Mouse (Mus musculus) hindbrain, embryonic 11.5 days (tissue): ENCODE measurements around the gene Npl. TPM values are rescaled to one million over a fixed set of nuclear protein-coding genes. Genes with fewer than 3 reads are reported as not detected.
"Not testable (repeated sequence)": the region's sequence is repeated elsewhere in the genome, so short reads cannot be mapped to it uniquely, and the experiment has no call there.

Experiments
- ATAC-seq: fragments of 200-750 bp; cut with Nextera tagmentation; 2 replicates; pipeline ENCODE4 v1.8.0; 2017; ENCODE audit warnings: mild to moderate bottlenecking, moderate TSS enrichment, moderate library complexity; ENCODE audit not compliant: low FRiP score
- DNase-seq: peaks from one replicate; pipeline ENCODE4 v3.0.0-alpha.2; 2015; ENCODE audit warnings: low spot score
- H3K27ac ChIP-seq: fragments of 300-500 bp; sonication (generic); 2 replicates; pipeline ENCODE4 v1.5.1; 2014; ENCODE audit warnings: mild to moderate bottlenecking, low read depth, low read length
- H3K27me3 ChIP-seq: fragments of 300-500 bp; sonication (generic); 2 replicates; pipeline ENCODE4 v1.6.1; 2014; ENCODE audit warnings: mild to moderate bottlenecking, low read length, moderate library complexity, mixed read lengths; ENCODE audit not compliant: control insufficient read depth, insufficient read depth
- H3K36me3 ChIP-seq: fragments of 300-500 bp; sonication (generic); 2 replicates; pipeline ENCODE4 v1.6.1; 2014; ENCODE audit warnings: mild to moderate bottlenecking, low read length, moderate library complexity, mixed read lengths; ENCODE audit not compliant: control insufficient read depth, insufficient read depth
- H3K4me1 ChIP-seq: fragments of 300-500 bp; sonication (generic); replicated peaks from 2 replicates; pipeline ENCODE4 v1.6.1; 2014; ENCODE audit warnings: low read length, mixed read lengths; ENCODE audit not compliant: control insufficient read depth, insufficient read depth
- H3K4me2 ChIP-seq: fragments of 300-500 bp; sonication (generic); replicated peaks from 2 replicates; pipeline ENCODE4 v1.6.1; 2014; ENCODE audit warnings: mild to moderate bottlenecking, low read depth, low read length
- H3K4me3 ChIP-seq: fragments of 300-500 bp; sonication (generic); 2 replicates; pipeline ENCODE4 v1.5.1; 2014; ENCODE audit warnings: low read depth, low read length
- H3K9ac ChIP-seq: fragments of 300-500 bp; sonication (generic); 2 replicates; pipeline ENCODE4 v1.6.1; 2014; ENCODE audit warnings: low read depth, low read length
- H3K9me3 ChIP-seq: fragments of 300-500 bp; sonication (generic); 2 replicates; pipeline ENCODE4 v1.6.1; 2016; ENCODE audit warnings: low read length; ENCODE audit not compliant: control insufficient read depth
- WGBS: fragments of 180-500 bp; shearing (Covaris S2); extraction: QIAGEN DNeasy Blood & Tissue Kit; methylation state at CpG from one replicate; pipeline ENCODE4 v1.1.7; 2014; 5-methylcytosine and 5-hydroxymethylcytosine counted together
- polyA plus RNA-seq: library from polyadenylated mRNA; unstranded; fragments of >200 nt; fragmentation: Nextera tagmentation; extraction: Ambion mirVana; gene quantifications from 2 replicates; pipeline ENCODE4 v1.2.1, GENCODE M21; 2014

Npl gene
- polyA plus RNA-seq, 1 experiment from 2014 or later, result 16.2 TPM

- WGBS, result 89% methylated on average over 3 of the region's 3 CpGs
- H3K9me3 ChIP-seq, H3K27me3 ChIP-seq, H3K4me3 ChIP-seq, H3K36me3 ChIP-seq, H3K4me2 ChIP-seq, H3K4me1 ChIP-seq, ATAC-seq, DNase-seq: not testable (repeated sequence)
- Histone ChIP-seq H3K27ac (peak overlapping the region; percentile 75), H3K9ac (peak overlapping the region; percentile 64; the same call in 1 of the 2 replicates)
These were observed 16.9 kb downstream of the Npl start for GRCm38 (mm10) chr1:153532896-153533295.

GRCm38 (mm10) chr1:153532234-153532841 is 17.5 kb downstream of the Npl start:
- ATAC-seq, result peak; percentile 80
- no peaks in the 10 kb centered on the region for H3K36me3 ChIP-seq
- H3K27ac ChIP-seq, result peak overlapping the region; percentile 75
- DNase-seq, result peak; percentile 69
- WGBS, result 12% methylated on average over 12 of the region's 12 CpGs
- no peaks in the 10 kb centered on the region for H3K9me3 ChIP-seq
- H3K4me1 ChIP-seq, result no peaks in the 10 kb centered on the region; the same call in 1 of the 2 replicates
- H3K27me3 ChIP-seq, result no peaks in the 10 kb centered on the region
- peak overlapping the region; percentile 25; the same call in 1 of the 2 replicates for H3K4me2 ChIP-seq
- H3K9ac ChIP-seq, result peak overlapping the region; percentile 64
- H3K4me3 ChIP-seq, result no peak overlapping the region

GRCm38 (mm10) chr1:153531677-153532233 is 18.1 kb downstream of the Npl start:
- DNase-seq, result peak; percentile 73
- no peaks in the 10 kb centered on the region; the same call in 1 of the 2 replicates for H3K4me1 ChIP-seq

GRCm38 (mm10) chr1:153522116-153522515 is 27.7 kb downstream of the Npl start:
- WGBS, result 58% methylated on average over 3 of the region's 3 CpGs
- H3K4me1 ChIP-seq, result no peaks in the 10 kb centered on the region

More at GRCm38 (mm10) chr1:153531677-153532233, 18.1 kb downstream of the Npl start:
- Histone ChIP-seq H3K4me3 (no peak overlapping the region), H3K4me2 (peak overlapping the region; percentile 25; the same call in 1 of the 2 replicates), H3K36me3 (no peaks in the 10 kb centered on the region), H3K27ac (peak overlapping the region; percentile 75), H3K9me3 (no peaks in the 10 kb centered on the region), H3K27me3 (no peaks in the 10 kb centered on the region), H3K9ac (peak overlapping the region; percentile 64)
- 15% methylated on average over 9 of the region's 9 CpGs for WGBS
- ATAC-seq, result peak; percentile 72

GRCm38 (mm10) chr1:153515368-153515767 is 34.5 kb downstream of the Npl start:
- H3K4me2 ChIP-seq, result no peak overlapping the region
- no peaks in the 10 kb centered on the region for H3K36me3 ChIP-seq
- no peaks in the 10 kb centered on the region for H3K4me1 ChIP-seq
- ATAC-seq (no peak), DNase-seq (no peak)
- no peaks in the 10 kb centered on the region for H3K27me3 ChIP-seq
- WGBS, result 86% methylated on average over 12 of the region's 12 CpGs
- no peak overlapping the region for H3K9ac ChIP-seq
- H3K27ac ChIP-seq, result no peak overlapping the region
- no peaks in the 10 kb centered on the region for H3K9me3 ChIP-seq
- H3K4me3 ChIP-seq, result no peak overlapping the region

More at GRCm38 (mm10) chr1:153522116-153522515, 27.7 kb downstream of the Npl start:
- H3K27me3 ChIP-seq, result no peaks in the 10 kb centered on the region
- no peak overlapping the region for H3K4me3 ChIP-seq
- no peaks in the 10 kb centered on the region for H3K36me3 ChIP-seq
- ATAC-seq (no peak), DNase-seq (no peak)
- H3K4me2 ChIP-seq, result no peak overlapping the region
- no peaks in the 10 kb centered on the region for H3K9me3 ChIP-seq
- H3K9ac ChIP-seq, result no peak overlapping the region
- no peak overlapping the region for H3K27ac ChIP-seq

GRCm38 (mm10) chr1:153510330-153511009 is 39.4 kb downstream of the Npl start:
- Histone ChIP-seq H3K4me2 (no peak overlapping the region), H3K9me3 (no peaks in the 10 kb centered on the region), H3K9ac (no peak overlapping the region), H3K36me3 (no peaks in the 10 kb centered on the region), H3K4me3 (no peak overlapping the region), H3K27me3 (no peaks in the 10 kb centered on the region), H3K27ac (no peak overlapping the region), H3K4me1 (no peaks in the 10 kb centered on the region)
- ATAC-seq, result no peak
- WGBS, result 65% methylated on average over 2 of the region's 2 CpGs
- no peak for DNase-seq

GRCm38 (mm10) chr1:153509569-153509968 is 40.3 kb downstream of the Npl start:
- H3K27ac ChIP-seq, H3K27me3 ChIP-seq, H3K4me1 ChIP-seq, H3K4me2 ChIP-seq, H3K9me3 ChIP-seq, DNase-seq, H3K9ac ChIP-seq, H3K36me3 ChIP-seq, ATAC-seq, H3K4me3 ChIP-seq: not testable (repeated sequence)
- WGBS, result 64% methylated on average over 8 of the region's 8 CpGs

GRCm38 (mm10) chr1:153509012-153509411 is 40.8 kb downstream of the Npl start:
- H3K9ac ChIP-seq, result no peak overlapping the region
- H3K27ac ChIP-seq, result no peak overlapping the region
- 84% methylated on average over 6 of the region's 6 CpGs for WGBS
- ATAC-seq (no peak), DNase-seq (no peak)
- no peak overlapping the region for H3K4me3 ChIP-seq
- no peaks in the 10 kb centered on the region for H3K27me3 ChIP-seq
- no peaks in the 10 kb centered on the region for H3K36me3 ChIP-seq
- no peaks in the 10 kb centered on the region for H3K4me1 ChIP-seq
- H3K9me3 ChIP-seq, result no peaks in the 10 kb centered on the region
- no peak overlapping the region for H3K4me2 ChIP-seq
